In genomic region chr11:35797751-35798494, GRCm38 (mm10) we compare ENCODE assay signal across 8 mouse cellular contexts. TPM values are rescaled to one million over a fixed set of nuclear protein-coding genes. Genes with fewer than 3 reads are reported as not detected.
DNase-seq lines count a peak whose midpoint lies in the region; ATAC-seq lines count a peak whose summit lies in the region.

No protein-coding gene starts in this region.

- peak overlapping the region; percentile 59 for H3K4me2 ChIP-seq in liver, embryonic 11.5 days
- H3K4me2 ChIP-seq in hindbrain, embryonic 13.5 days = peak overlapping the region; percentile 88
- H3K4me2 ChIP-seq in limb, embryonic 15.5 days = peak overlapping the region; percentile 59

- H3K9me3 ChIP-seq in liver, embryonic 11.5 days (ENCODE audit: control insufficient read depth, low read length) = no peaks in the 10 kb centered on the region
- no peaks in the 10 kb centered on the region for H3K9me3 ChIP-seq in hindbrain, embryonic 13.5 days
- H3K9me3 ChIP-seq in limb, embryonic 15.5 days = no peaks in the 10 kb centered on the region

- H3K9ac ChIP-seq in liver, embryonic 11.5 days (ENCODE audit: low read depth, low read length) = no peak overlapping the region
- H3K9ac ChIP-seq in hindbrain, embryonic 13.5 days = peak overlapping the region; percentile 82
- H3K9ac ChIP-seq in limb, embryonic 15.5 days = no peak overlapping the region

- ATAC-seq in liver, embryonic 11.5 days (replicated peaks; ENCODE audit: low FRiP score) = no peak
- peak; percentile 80 for ATAC-seq in hindbrain, embryonic 13.5 days (ENCODE audit: low FRiP score)
- no peak for ATAC-seq in limb, embryonic 15.5 days (ENCODE audit: insufficient number of reproducible peaks, low FRiP score, low TSS enrichment, low read depth)

- H3K4me3 ChIP-seq in liver, embryonic 11.5 days (ENCODE audit: low read depth, low read length) = peak overlapping the region; percentile 40
- peak overlapping the region; percentile 69 for H3K4me3 ChIP-seq in hindbrain, embryonic 13.5 days
- peak overlapping the region; percentile 34 for H3K4me3 ChIP-seq in limb, embryonic 15.5 days

- DNase-seq in liver, embryonic 11.5 days (ENCODE audit: low spot score) = no peak
- no peak for DNase-seq in liver
- DNase-seq in cerebellum, postnatal 36 days = peak; percentile 45 to 54
- DNase-seq in right cerebral cortex, postnatal 36 days (ENCODE audit: low spot score in 2 of 2) = peak; percentile 39
- no peak for DNase-seq in gastrocnemius, adult 18-20 months (ENCODE audit: low spot score)
- DNase-seq in lung, postnatal 14 days = no peak

- H3K4me1 ChIP-seq in liver, embryonic 11.5 days (replicated peaks; ENCODE audit: control insufficient read depth, insufficient read depth, low read length) = peaks cover 7% of the 10 kb centered on the region; the same call in 1 of the 2 replicates
- H3K4me1 ChIP-seq in hindbrain, embryonic 13.5 days (replicated peaks) = peaks cover 27% of the 10 kb centered on the region
- H3K4me1 ChIP-seq in limb, embryonic 15.5 days = peaks cover 12% of the 10 kb centered on the region

- 6% methylated on average over 84 of the region's 86 CpGs for WGBS in liver, embryonic 11.5 days
- 3% methylated on average over 67 of the region's 86 CpGs for WGBS in hindbrain, embryonic 13.5 days
- 6% methylated on average over 85 of the region's 86 CpGs for WGBS in limb, embryonic 15.5 days

- no peak overlapping the region for H3K27ac ChIP-seq in liver, embryonic 11.5 days (ENCODE audit: low read depth, low read length)
- peak overlapping the region; percentile 91 for H3K27ac ChIP-seq in hindbrain, embryonic 13.5 days
- no peak overlapping the region for H3K27ac ChIP-seq in limb, embryonic 15.5 days

- peaks cover 57% of the 10 kb centered on the region for H3K27me3 ChIP-seq in liver, embryonic 11.5 days (replicated peaks; ENCODE audit: control insufficient read depth, insufficient read depth, low read length)
- peaks cover 57% of the 10 kb centered on the region for H3K27me3 ChIP-seq in hindbrain, embryonic 13.5 days
- H3K27me3 ChIP-seq in limb, embryonic 15.5 days = peaks cover 56% of the 10 kb centered on the region

- H3K36me3 ChIP-seq in liver, embryonic 11.5 days (ENCODE audit: control insufficient read depth, insufficient read depth, low read length) = no peaks in the 10 kb centered on the region
- no peaks in the 10 kb centered on the region for H3K36me3 ChIP-seq in hindbrain, embryonic 13.5 days
- H3K36me3 ChIP-seq in limb, embryonic 15.5 days = no peaks in the 10 kb centered on the region

RNA-seq across cellular contexts. Expression of gene Fbll1, which starts 0.8 kb away (rescaled TPM):
- not detected in 2 replicates for polyA plus RNA-seq in liver, embryonic 11.5 days (2014; fragmentation: Nextera tagmentation; extraction: Ambion mirVana)
- 15.1 and 19.0 TPM in 2 replicates for polyA plus RNA-seq in hindbrain, embryonic 13.5 days (2015; fragmentation: Nextera tagmentation; extraction: Ambion mirVana)
- polyA plus RNA-seq in limb, embryonic 15.5 days (2015; fragmentation: Nextera tagmentation; extraction: Ambion mirVana) = 0.09 TPM in 1 of 2 replicates, not detected in the other
- not detected for total RNA-seq in gastrocnemius, adult 18-20 months (2021)

RNA-seq across cellular contexts. Expression of gene Pank3, which starts 28.6 kb away (rescaled TPM):
- 11.0 and 11.7 TPM in 2 replicates for polyA plus RNA-seq in liver, embryonic 11.5 days (2014; fragmentation: Nextera tagmentation; extraction: Ambion mirVana)
- polyA plus RNA-seq in hindbrain, embryonic 13.5 days (2015; fragmentation: Nextera tagmentation; extraction: Ambion mirVana) = 22.8 and 23.2 TPM in 2 replicates
- 12.6 and 14.8 TPM in 2 replicates for polyA plus RNA-seq in limb, embryonic 15.5 days (2015; fragmentation: Nextera tagmentation; extraction: Ambion mirVana)
- 10 to 100 TPM; 15.1 to 16.0 TPM for total RNA-seq in gastrocnemius, adult 18-20 months (2021)

RNA-seq across cellular contexts. Expression of gene Rars, which starts 36.4 kb away (rescaled TPM):
- polyA plus RNA-seq in liver, embryonic 11.5 days (2014; fragmentation: Nextera tagmentation; extraction: Ambion mirVana) = 137 and 141 TPM in 2 replicates
- polyA plus RNA-seq in hindbrain, embryonic 13.5 days (2015; fragmentation: Nextera tagmentation; extraction: Ambion mirVana) = 72.0 and 73.4 TPM in 2 replicates
- 84.2 and 84.8 TPM in 2 replicates for polyA plus RNA-seq in limb, embryonic 15.5 days (2015; fragmentation: Nextera tagmentation; extraction: Ambion mirVana)
- total RNA-seq in gastrocnemius, adult 18-20 months (2021) = 10 to 100 TPM; 37.3 to 39.1 TPM

Comparison
In these comparisons a context has a peak if more than half of its experiments do, and no peak if none do; other contexts are left out.
1. DNase-seq: peak in cerebellum, postnatal 36 days (2 of 2) and right cerebral cortex, postnatal 36 days (2 of 2); none in liver, embryonic 11.5 days (single experiment), liver (single experiment), gastrocnemius, adult 18-20 months (single experiment) and lung, postnatal 14 days (single experiment).
2. RNA of gene Fbll1, which starts 0.8 kb away (polyA plus RNA-seq): 15.1 to 19.0 TPM in hindbrain, embryonic 13.5 days; 0.09 TPM in limb, embryonic 15.5 days and not detected in liver, embryonic 11.5 days; every median in the first group is over 10 times any median in the second.
3. Peak in every context shown above with its lines, with median percentiles within 50 percentile points of each other: H3K4me2 ChIP-seq and H3K4me3 ChIP-seq.